Mouse (Mus musculus) kidney, postnatal 36 days (tissue): ENCODE data around the gene Acot6.

ENCODE experiments used
- DNase-seq, 2 experiments: peaks; one replicate each; pipeline ENCODE4 v3.0.0; 2021 to 2022; ENCODE audit warnings: mixed read lengths in 2 of 2

The Acot6 gene

GRCm38 (mm10) chr12:84100604-84101492 lies at the start of gene Acot6:
TSS of gene Acot6 (plus strand) at chr12:84100654.
- peak; percentile 53 to 65 for DNase-seq

GRCm38 (mm10) chr12:84050744-84051143 lies 49.7 kb upstream of the Acot6 start:
- peak; percentile 74 to 82 for DNase-seq

GRCm38 (mm10) chr12:84051937-84052474 lies 48.4 kb upstream of the Acot6 start, which contains the start of gene Acot3:
TSS of gene Acot3 (plus strand) at chr12:84052144.
- DNase-seq, result peak; percentile 36 to 66

- peak in 1 of 2 experiments; percentile 39 for DNase-seq
Observed at GRCm38 (mm10) chr12:84052609-84053008, 47.8 kb upstream of the Acot6 start.

GRCm38 (mm10) chr12:84053173-84053572 lies 47.3 kb upstream of the Acot6 start:
- DNase-seq, result peak in 1 of 2 experiments; percentile 47

- peak; percentile 71 to 73 for DNase-seq
Observed at GRCm38 (mm10) chr12:84053679-84054391, 46.6 kb upstream of the Acot6 start.

GRCm38 (mm10) chr12:84060946-84061345 lies 39.5 kb upstream of the Acot6 start:
- DNase-seq, result peak; percentile 33 to 54

- DNase-seq, result no peak
Observed at GRCm38 (mm10) chr12:84062336-84062735, 38.1 kb upstream of the Acot6 start.

- peak in 1 of 2 experiments; percentile 71 for DNase-seq
Observed at GRCm38 (mm10) chr12:84063228-84063627, 37.2 kb upstream of the Acot6 start.

- DNase-seq, result no peak
Observed at GRCm38 (mm10) chr12:84063833-84064232, 36.6 kb upstream of the Acot6 start.

- peak; percentile 71 to 78 for DNase-seq
Observed at GRCm38 (mm10) chr12:84064621-84065020, 35.8 kb upstream of the Acot6 start.

GRCm38 (mm10) chr12:84067752-84068151 lies 32.7 kb upstream of the Acot6 start:
- no peak for DNase-seq

GRCm38 (mm10) chr12:84068296-84068695 lies 32.2 kb upstream of the Acot6 start:
- DNase-seq, result no peak

GRCm38 (mm10) chr12:84068986-84069385 lies 31.5 kb upstream of the Acot6 start, which contains the start of gene Acot5:
TSS of gene Acot5 (plus strand) at chr12:84069325.
- DNase-seq, result peak; percentile 23 to 42

GRCm38 (mm10) chr12:84069582-84069981 lies 30.9 kb upstream of the Acot6 start:
- peak; percentile 38 to 63 for DNase-seq

GRCm38 (mm10) chr12:84071696-84072095 lies 28.8 kb upstream of the Acot6 start:
- no peak for DNase-seq

- no peak for DNase-seq
Observed at GRCm38 (mm10) chr12:84077371-84077990, 23.0 kb upstream of the Acot6 start.

GRCm38 (mm10) chr12:84083842-84084241 lies 16.6 kb upstream of the Acot6 start:
- no peak for DNase-seq

GRCm38 (mm10) chr12:84084581-84084980 lies 15.9 kb upstream of the Acot6 start:
- no peak for DNase-seq

GRCm38 (mm10) chr12:84094666-84095065 lies 5.8 kb upstream of the Acot6 start:
- DNase-seq, result peak; percentile 31 to 40

GRCm38 (mm10) chr12:84099605-84100004 lies 849 bp upstream of the Acot6 start:
- DNase-seq, result no peak

- DNase-seq, result no peak
Observed at GRCm38 (mm10) chr12:84100071-84100470, 383 bp upstream of the Acot6 start.

- no peak for DNase-seq
Observed at GRCm38 (mm10) chr12:84101493-84101845, 1.0 kb downstream of the Acot6 start.
